Mouse (Mus musculus) ovary, adult 18-20 months (tissue): ENCODE results near the gene Wnt10b.
"Not testable (repeated sequence)": the region's sequence is repeated elsewhere in the genome, so short reads cannot be mapped to it uniquely, and the experiment has no call there.

Source experiments
- DNase-seq: peaks from one replicate; pipeline ENCODE4 v3.0.0; 2022; ENCODE audit warnings: low spot score, mixed read lengths

Gene Wnt10b

DNA sequence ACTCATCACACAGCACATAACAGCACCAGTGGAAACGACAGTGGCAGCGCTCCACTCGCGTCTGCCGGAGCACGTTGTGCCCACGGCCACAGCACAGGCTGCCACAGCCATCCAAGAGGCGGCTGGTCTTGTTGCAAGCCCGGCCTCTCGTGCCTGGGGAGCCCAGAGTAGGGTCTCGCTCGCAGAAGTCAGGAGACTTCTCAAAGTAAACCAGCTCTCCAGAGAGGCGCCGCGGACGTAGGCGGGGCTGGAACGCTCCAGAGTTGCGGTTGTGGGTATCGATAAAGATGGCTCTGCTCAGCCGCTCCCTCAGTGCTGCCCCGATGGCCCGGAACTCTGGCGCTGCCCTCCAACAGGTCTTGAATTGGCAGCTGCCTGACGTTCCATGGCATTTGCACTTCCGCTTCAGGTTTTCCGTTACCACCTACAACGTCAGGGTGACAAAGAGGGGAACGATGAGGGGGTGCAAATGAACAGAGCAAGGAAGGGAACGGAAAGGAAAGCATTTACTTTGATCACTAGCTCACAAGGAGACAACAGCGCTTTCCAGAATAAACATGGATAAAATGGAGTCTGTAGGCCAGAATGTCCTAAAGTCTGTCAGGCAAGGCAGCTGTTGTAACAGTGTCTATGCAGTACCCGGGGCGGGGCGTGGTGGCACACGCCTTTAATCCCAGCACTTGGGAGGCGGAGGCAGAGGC is 5.3 kb downstream of the Wnt10b start:
- no peak for DNase-seq

DNA sequence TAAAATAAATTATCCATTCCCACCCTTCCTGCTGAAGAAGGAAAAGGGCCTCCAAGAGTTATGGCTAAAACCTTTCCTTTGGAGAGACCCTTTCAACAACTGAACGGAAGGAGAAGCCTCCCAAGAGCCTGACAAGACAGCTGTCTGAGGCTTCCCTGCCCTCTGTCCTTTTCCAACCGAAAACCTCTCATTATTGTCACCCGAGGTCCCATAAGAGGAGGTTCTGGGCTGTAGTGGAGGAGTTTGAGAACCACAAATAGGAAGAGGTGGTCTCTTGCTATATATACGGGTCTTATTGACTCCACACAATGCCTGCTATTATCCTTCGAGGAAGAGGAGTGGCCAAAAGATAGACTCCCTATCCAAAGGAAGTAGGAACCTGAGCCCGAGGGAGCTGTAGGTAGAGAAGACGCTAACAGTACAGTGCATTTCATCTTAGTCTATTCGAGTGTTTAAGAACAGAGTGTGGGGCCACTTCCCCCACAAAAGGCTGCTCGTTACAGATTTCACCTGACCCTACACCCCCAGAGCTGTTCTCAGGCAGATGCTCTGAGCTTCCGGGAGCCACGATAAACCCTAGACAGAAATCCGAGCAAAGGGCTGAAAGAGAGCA is 6.0 kb downstream of the Wnt10b start:
- DNase-seq: no peak

DNA sequence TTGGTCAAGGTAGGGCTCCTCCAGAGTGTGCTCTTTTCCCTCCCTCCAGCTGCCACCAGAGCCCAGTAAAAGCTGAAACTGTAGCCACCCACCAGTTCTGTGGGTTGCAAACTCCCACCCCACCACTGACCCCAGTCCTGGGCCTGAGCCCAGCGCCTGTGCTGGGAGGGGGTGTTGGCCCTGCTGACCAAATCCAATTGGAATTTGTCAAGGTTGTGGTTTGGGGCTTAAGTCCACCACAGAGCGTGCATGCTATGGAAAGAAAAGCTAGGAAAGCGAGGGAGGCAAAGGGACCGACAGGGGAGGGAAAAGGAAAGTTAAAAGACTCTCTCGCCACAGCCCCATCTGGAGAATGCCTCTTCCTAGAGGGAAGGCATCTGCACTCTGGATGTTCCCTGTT is 9.7 kb downstream of the Wnt10b start:
- peak; percentile 34 for DNase-seq

DNA sequence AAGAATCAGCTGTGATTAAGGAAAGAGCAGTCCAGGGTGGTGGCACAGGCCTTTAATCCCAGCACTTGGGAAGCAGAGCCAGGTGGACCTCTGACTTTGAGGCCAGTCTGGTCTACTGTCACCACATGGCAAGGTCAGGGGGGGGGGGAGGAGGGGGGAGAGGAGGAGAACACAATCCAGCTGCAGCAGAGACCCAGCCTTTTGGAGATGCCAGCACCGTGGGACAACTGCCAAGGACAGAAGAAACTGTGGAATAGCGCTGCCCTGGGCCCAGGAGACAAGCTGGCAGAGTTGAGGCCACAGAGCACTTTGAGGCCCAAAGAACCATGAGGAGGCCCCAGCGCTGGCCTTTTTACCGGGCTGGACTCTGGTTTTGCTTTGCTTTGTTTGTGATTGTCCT is 12.0 kb downstream of the Wnt10b start:
- DNase-seq: peak; percentile 47

DNA sequence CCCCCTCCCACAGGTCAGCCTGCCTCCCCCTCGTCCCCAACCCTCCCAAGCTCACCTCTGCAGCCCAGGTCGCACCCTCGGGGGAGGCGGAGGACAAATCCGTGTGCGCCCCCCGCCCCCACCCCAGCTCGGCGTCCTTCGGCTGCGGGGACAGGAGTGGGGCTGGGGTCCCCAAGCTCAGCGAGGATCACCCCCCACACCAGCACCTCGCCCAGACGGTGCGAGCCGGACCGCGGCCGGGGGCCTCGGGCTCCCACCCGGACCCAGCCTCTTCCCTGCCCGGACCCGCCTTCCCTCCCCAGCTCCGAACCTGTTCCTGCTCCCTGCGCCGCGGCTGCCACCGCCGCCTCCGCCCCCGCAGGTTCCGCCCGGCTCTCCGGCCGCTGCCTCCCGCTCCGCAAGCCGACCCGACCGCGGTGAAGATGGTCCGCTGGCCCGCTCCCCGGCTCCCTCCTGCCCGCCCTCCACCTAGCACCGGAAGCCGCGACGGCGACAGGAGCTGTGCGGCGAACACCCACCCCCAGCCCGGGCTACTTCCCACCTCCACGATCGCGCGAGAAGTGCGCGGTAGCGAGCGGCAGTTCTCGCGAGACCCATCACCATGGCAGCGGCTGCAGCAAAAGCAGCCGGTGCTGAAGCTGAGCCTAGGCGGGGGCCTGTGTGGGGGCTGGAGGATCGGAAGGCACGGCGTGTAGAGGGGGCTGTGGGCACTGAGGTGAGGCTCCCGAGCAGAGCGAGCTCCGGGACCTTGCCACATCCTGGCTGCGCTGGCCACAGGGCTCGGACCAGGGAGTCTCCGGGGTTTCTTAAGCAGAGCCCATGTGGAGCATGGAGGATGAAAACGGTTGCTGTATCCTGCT is 15.1 kb downstream of the Wnt10b start, which contains the start of gene Arf3:
Arf3 (minus strand) TSS at position 545 of the 860 bp plus-strand sequence.
- DNase-seq: peak; percentile 93

DNA sequence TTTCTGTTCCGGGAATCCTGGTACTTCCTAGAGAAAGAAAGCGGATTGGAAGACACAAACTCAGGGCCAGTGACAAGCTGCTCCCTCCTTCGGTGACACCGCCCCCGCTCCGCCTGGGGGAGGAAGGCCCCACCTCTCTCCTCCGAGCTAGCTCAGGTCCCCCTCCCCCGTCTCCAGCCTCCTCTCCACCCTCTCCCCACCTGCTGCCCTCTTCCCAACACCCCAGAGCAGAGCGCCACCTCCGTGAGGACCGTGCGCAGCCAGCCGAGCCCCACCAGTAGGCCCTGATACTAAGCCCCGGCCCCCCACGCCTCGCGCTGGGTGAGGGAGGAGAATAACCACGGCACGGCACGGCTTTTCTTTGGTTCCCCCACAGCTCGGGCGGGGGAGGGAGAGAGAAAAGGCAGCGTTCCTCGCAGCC is 15.7 kb downstream of the Wnt10b start:
- peak; percentile 82 for DNase-seq

DNA sequence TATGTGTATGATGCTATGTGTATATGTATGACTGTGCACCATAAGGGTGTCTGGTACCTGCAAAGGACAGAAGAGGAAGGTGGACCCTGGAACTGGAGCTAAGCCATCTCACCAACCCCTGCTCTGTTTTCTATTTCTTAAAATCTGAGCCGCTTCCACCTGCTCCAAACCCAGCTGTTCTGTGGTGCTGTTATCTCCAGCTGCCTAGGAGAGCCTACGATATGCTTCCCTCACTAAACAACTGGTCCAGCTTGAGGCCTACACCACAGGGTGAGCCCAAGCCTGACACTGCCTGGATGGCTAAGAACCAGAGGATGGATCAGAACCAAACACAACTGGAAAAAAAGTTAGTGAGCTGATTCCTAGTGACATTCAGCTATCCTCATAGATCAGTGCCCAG is 23.8 kb downstream of the Wnt10b start:
- no peak for DNase-seq

DNA sequence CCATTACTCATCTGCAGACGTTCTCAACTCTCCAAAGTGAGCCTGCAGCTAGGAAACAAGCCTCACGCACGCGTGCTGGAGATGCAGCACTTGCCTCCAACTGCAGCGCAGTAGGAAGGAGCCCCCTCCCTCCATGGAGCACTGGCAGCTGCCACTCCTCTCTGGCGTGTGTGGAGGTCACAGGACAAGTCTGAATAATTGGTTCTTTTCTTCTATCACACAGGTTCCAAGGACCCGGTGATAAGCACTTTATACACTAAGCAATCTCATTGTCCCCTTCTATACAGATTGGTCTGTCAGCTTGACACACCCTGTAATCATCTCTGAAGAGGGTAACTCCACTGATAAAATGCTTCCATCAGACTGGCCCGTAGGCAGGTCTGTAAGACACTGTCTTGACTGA is 24.9 kb downstream of the Wnt10b start:
- no peak for DNase-seq

DNA sequence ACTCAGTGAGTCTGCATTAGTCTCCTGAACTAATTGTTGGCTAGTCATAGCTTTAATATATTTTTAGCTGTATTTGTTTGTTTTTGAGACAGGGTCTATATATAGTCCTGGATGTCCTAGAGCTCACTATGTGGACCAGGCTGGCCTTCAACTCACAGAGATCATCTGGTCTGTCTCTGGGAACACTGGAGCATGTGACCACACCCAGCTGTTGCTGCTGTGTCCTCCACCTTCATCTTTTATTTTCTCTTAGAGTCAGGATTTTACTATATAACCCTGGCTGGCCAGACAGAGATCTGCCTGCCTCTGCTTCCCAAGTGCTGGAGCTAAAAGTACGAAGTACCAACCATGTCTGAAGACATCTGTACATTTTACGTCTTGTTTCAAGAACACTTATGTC is 28.9 kb downstream of the Wnt10b start:
- no peak for DNase-seq

DNA sequence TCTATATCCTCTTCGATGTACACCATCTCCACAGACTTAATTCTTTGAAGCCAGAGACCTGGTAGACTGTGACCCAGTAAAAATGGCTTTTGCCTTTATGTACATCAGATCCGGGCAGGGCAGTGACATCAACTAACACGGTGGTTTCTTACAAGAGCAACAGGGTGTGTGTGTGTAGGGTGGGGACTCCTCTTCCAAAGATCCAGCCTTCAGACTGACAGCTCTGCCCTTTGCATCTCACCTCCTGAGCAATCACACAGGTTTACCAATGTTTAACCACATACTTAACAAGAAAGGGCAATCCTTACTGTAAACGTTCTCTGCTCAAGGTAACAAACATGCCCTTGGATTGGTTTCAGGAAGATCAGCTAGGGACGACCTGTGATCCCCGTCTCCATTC is 30.7 kb downstream of the Wnt10b start:
- DNase-seq: no peak

DNA sequence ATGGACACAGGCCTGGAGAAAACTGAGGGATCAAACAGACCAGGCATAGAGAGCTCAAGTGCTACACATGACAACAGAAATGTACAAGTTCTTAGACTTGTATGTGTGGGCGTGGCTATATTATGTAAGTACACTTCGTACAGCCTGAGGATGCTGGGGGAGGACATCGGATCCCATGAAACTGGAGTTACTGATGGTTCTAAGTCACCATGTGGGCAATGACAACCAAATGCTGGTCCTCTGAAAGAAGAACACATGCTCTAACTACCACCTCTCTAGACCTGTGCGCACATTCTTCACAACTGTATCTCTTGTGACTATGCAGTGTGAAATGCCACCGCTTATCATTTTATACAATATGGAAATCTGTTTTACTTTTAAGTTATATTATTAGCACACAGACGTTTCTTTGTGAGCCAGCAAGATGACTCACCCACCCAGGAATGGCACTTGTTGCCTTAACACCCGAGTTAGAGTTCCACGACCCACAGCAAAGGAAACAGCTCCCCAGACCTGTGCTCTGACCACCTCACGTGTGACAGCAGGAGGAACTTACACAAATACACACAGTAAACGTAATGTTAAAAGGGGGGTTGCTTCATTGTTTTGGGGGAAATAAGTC is 31.5 kb downstream of the Wnt10b start:
- DNase-seq: no peak

DNA sequence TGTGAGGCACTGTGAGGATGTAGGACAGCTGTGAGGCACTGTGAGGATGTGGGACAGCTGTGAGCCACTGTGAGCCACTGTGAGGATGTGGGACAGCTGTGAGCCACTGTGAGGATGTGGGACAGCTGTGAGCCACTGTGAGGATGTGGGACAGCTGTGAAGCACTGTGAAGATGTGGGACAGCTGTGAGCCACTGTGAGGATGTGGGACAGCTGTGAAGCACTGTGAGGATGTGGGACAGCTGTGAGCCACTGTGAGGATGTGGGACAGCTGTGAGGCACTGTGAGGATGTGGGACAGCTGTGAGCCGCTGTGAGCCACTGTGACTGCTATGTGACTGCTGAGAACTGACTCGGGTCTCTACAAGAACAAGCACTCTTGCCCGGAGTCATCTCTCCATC is 34.1 kb downstream of the Wnt10b start:
- DNase-seq: not testable (repeated sequence)

DNA sequence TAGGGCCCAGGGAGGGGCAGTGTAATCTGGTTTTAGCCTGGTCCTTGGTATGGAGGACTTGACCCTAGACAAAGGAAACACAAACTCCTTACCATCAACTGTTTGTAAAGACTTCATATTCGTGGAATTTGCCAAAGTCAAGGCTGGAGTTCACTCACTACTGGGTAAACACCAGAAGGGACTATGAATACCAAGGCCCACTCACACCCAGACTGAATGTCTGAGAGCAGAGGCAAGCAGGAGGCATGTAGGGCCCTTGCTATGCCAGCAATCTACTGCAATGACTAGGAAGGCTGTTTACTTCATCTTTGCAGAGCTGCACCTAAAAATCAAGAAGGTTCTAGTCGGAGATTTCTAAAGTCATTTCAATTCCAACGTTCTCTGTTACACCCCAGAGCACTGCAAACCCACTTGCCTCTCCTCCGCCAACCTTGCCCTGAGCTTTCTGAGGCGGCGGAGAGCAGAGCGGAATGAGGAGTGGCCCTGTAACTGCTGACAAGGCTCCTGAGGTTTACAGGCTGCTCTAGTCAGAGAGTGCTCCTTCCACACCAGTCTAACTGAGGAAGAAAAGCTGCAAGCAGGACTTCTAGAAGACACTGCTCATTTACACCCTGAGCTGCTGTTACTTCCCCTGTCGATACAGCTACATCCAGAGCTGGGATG is 35.1 kb downstream of the Wnt10b start:
- DNase-seq: no peak

DNA sequence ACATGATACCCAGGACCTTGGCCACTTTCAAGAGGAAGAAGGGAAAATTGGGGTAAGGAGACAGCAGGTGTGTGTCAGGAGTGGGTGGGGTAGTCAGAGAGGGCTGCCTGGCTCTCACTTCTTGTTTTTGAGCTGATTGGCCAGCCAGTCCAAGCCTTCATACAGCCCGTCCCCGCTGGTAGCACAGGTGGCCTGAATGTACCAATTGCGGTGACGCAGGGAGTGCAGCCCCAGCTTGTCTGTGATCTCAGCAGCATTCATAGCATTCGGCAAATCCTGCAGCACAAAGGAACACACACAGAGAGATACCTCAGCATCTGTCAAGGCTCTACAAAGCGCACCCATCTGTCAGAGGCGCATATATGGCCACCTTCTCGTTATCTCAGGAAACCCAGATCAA is 37.7 kb downstream of the Wnt10b start:
- DNase-seq: no peak

DNA sequence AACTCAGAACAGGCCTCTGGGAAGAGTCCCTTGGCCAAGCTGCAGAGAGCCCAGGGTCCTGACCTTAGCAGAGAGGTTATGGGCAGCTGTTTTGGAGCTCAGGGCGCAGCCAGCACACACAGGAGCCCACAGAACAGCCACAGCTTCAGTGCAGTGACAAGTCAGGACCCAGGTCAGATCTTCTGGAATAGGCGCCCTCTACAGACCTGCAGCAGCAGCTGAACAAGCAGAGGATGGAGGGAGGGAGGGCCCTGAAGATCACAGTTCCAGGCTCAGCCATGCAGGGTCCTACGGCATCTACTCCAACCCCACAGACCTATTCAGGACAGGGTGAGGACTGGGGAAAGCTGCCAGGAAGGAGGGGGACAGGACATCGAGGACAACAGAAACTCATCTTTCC is 39.2 kb downstream of the Wnt10b start:
- no peak for DNase-seq

DNA sequence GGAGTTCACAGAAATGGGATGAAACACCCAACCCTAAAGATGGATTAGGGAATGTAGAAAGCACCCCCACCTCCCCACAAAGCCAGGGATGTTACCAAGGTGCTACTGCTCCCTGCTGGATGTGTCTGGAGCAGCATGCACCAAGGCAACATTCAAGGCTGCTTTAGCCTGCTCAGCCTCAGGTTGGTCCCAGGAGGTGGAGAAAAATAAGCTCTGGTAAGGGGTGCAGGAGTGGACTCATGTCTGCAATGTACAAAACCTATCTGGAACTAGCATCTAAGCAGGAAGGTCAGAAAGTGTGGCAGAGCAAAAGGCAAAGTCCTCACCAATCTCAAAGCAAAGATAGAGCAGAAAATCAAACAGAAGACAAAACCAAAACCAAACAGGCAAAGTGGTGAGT is 40.1 kb downstream of the Wnt10b start:
- DNase-seq: no peak

DNA sequence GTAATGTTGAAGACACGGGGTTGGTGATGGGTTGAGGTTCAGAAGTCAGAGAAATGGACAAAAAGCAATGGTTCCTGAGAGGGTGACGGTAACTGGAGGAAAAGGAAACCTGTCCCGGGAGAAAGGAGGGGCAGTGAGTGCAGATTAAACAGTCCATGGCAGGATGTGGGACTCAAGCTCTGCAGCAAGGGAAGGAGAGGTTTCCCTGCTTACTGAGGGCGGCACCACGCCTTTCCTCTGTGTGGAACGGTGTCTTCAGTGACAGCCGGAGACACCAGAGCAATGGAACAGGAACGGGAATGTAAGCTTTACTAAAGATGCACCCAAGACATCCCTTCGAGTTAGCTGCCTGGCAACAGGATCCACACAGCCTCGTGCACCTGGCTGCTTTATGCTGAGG is 41.4 kb downstream of the Wnt10b start:
- DNase-seq: no peak

DNA sequence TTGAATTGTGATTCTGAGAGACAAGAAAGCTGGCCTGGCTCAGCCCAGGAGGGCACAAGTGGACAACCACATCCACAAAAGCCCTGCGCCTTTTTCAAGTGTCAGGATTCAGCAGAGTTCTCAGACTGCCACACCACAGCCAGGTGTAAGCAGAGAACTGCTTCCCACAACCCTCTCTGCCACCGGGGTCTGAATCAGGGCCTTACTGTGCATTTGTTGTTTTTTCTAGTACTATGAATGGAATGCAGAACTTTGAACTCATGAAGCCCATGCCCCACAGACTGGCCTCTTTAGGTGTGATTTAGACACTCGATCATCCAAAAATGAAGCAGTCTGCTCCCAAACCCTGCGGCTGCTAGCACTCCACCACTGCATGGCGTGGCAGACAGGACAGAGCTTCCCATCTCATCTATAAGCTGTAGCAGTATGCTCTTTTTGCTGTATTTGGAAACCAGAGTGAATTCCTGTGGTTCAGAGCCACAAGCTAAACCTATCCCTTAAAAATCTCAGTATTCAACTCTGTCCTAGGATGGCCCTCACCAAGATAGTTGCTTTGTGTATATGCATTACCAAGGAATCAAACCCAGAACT is 43.9 kb downstream of the Wnt10b start:
- DNase-seq: no peak

DNA sequence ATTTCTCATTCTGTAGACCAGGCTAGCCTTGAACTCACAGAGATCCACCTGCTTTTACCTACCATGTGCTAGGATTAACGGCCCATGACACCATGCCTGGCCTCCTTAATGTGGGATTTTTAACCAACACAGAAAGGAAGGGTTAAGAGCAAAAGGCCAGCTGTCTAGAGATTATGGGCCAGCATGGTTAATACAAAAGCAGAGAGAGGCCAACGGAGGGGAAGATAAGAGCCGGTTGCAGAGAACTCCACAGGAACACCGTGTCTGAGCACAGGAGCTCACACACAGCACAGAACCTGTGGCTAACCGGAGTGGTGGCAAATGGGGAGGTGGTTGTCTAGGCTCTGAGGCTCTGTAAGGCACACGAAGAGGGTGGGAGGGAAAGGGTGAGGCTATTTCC is 44.6 kb downstream of the Wnt10b start:
- DNase-seq: no peak

DNA sequence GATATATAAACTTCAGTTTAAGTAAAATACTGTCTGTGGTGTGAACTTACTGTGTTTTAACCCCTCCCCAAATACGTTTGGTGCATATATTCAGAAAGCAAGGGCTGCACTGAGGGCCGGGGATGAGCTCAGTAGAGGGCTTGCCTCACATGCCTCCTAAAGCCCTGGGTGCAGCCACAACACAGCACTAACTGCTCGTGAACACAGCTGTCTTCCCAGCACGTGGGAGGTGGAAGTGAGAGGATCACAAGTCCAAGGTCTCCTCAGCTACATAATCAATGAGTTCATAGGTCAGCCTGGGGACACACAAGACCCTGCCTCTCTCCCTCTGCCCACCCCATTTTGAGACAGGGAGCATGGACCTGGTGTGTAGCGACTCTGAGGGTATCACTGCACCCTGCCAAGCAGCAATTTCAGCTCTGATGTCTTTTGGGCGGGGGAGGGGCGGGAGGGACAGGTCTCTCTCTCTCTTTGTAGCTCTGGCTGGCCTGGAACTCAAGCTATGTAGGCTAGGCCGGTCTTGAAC is 45.9 kb downstream of the Wnt10b start:
- DNase-seq: no peak

DNA sequence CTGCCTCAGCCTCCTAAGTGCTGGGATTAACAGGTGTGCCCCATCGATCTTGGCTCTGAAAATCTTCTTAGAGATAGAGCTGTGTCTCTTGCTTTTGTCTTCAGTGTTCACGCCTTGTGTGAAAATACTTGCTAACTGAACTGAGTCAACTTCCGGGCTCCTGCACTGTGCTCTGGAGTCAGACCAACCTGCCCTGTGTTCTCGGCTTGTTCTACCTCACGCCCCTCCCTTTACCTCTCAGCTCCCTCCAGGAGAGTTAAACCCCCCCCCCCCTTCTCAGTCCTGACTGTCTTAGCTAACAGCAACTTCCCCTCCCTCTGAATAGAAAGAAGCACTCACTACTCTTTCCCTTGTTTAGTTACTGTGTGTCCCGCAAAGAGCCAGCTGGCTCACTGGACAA is 47.2 kb downstream of the Wnt10b start:
- DNase-seq: no peak
